Mouse (Mus musculus) heart, adult 2 months (tissue): ENCODE data around the gene Snx27. TPM values are rescaled to one million over a fixed set of nuclear protein-coding genes. Genes with fewer than 3 reads are reported as not detected.
A peak's percentile ranks its signal among the peaks of the same experiment; 100 is the strongest.

Experiments used
- DNase-seq, 2 experiments: peaks; one replicate each; pipeline ENCODE4 v3.0.0; 2021
- H3K27ac ChIP-seq: fragments of 200-600 bp; 2 replicates; pipeline ENCODE4 v1.8.1; 2022
- H3K27me3 ChIP-seq: fragments of 200-500 bp; 2 replicates; pipeline ENCODE4 v1.6.1; 2012; ENCODE audit warnings: mild to moderate bottlenecking, low read length, inconsistent platforms, mixed read lengths; ENCODE audit not compliant: control insufficient read depth, insufficient read depth
- H3K36me3 ChIP-seq: fragments of 200-500 bp; 2 replicates; pipeline ENCODE4 v1.6.1; 2012; ENCODE audit warnings: low read length, inconsistent platforms; ENCODE audit not compliant: control insufficient read depth, insufficient read depth
- H3K4me1 ChIP-seq: fragments of 200-500 bp; 2 replicates; pipeline ENCODE4 v1.6.1; 2011; ENCODE audit warnings: low read length; ENCODE audit not compliant: control insufficient read depth, insufficient read depth
- H3K4me3 ChIP-seq: fragments of 200-600 bp; 2 replicates; pipeline ENCODE4 v1.8.1; 2022
- H3K79me2 ChIP-seq: fragments of 200-500 bp; replicated peaks from 2 replicates; pipeline ENCODE4 v1.6.1; 2012; ENCODE audit warnings: mild to moderate bottlenecking, inconsistent platforms, low read length, moderate library complexity, mixed read lengths; ENCODE audit not compliant: control insufficient read depth, insufficient read depth
- H3K9ac ChIP-seq: fragments of 200-500 bp; 2 replicates; pipeline ENCODE4 v1.6.1; 2012; ENCODE audit warnings: low read depth, mild to moderate bottlenecking, control low read depth, inconsistent platforms, low read length, mixed read lengths
- CTCF ChIP-seq: fragments of 200-600 bp; IDR thresholded peaks from 2 replicates; pipeline ENCODE4 v1.8.1; 2022; ENCODE audit warnings: antibody characterized with exemption, mild to moderate bottlenecking, moderate library complexity
- EP300 ChIP-seq: fragments of 200-500 bp; IDR thresholded peaks from 2 replicates; pipeline ENCODE4 v1.6.1; 2011; ENCODE audit warnings: low read depth, low read length, control low read depth; ENCODE audit not compliant: insufficient read depth
- POLR2A ChIP-seq: fragments of 200-500 bp; IDR thresholded peaks from 2 replicates; pipeline ENCODE4 v1.6.1; 2011; ENCODE audit warnings: mild to moderate bottlenecking, low read depth, low read length, control low read depth; ENCODE audit not compliant: insufficient read depth
- WGBS: fragments of 180-500 bp; shearing (Covaris S2); methylation state at CpG from one replicate; pipeline ENCODE4 v1.1.7; 2018; 5-methylcytosine and 5-hydroxymethylcytosine counted together
- intact Hi-C: fragments of 180-260 bp; cut with DNase I; formaldehyde crosslinking; loops from one replicate; pipeline ENCODE4 v1.15.1; 2025
- polyA plus RNA-seq: library from polyadenylated mRNA; depleted of rRNA; stranded (reverse); fragments of >200 nt; gene quantifications from 2 replicates; pipeline ENCODE4 v1.2.3, GENCODE M21; 2012
- total RNA-seq, 2 experiments: library from RNA; stranded (reverse); gene quantifications; 2 replicates each; pipeline ENCODE4 v1.2.3; 2021

Gene Snx27
- total and polyA plus RNA-seq, 3 experiments, result 7.5 to 29.0 (median 27.4) TPM

GRCm38 (mm10) chr3:94533968-94534367 lies 48.5 kb downstream of the Snx27 start:
- H3K79me2 ChIP-seq, result no peaks in the 10 kb centered on the region; the same call in 1 of the 2 replicates
- TF ChIP-seq CTCF (peak; percentile 70), EP300 (no peak)
- no peaks in the 10 kb centered on the region for H3K27me3 ChIP-seq
- no peak overlapping the region for H3K9ac ChIP-seq
- H3K27ac ChIP-seq, result no peak overlapping the region
- peak in 1 of 2 experiments; percentile 10 for DNase-seq
- intact Hi-C loops, result loop anchor here (1.0 to 10.0 kb wide), 2 partner anchors 51 to 68 kb away; partner anchors contain the start of gene Snx27
- no peaks in the 10 kb centered on the region for H3K4me1 ChIP-seq
- H3K36me3 ChIP-seq, result no peaks in the 10 kb centered on the region
- no peak overlapping the region for H3K4me3 ChIP-seq

- Histone ChIP-seq H3K36me3 (no peaks in the 10 kb centered on the region; the same call in 1 of the 2 replicates), H3K4me3 (no peak overlapping the region), H3K4me1 (no peaks in the 10 kb centered on the region), H3K27me3 (no peaks in the 10 kb centered on the region), H3K79me2 (no peaks in the 10 kb centered on the region; the same call in 1 of the 2 replicates), H3K27ac (no peak overlapping the region), H3K9ac (no peak overlapping the region)
- 74% methylated on average over 2 of the region's 2 CpGs for WGBS
- DNase-seq, result no peak
- intact Hi-C loops, result no loop called here
- TF ChIP-seq EP300, result no peak
- no peak for TF ChIP-seq POLR2A
- no peak for TF ChIP-seq CTCF
Measured at GRCm38 (mm10) chr3:94526731-94527130, 55.8 kb downstream of the Snx27 start.

GRCm38 (mm10) chr3:94506664-94507063 lies 75.9 kb downstream of the Snx27 start:
- WGBS, result 90% methylated on average over 1 of the region's 1 CpGs
- H3K9ac ChIP-seq, result no peak overlapping the region
- H3K4me3 ChIP-seq, result no peak overlapping the region
- no peaks in the 10 kb centered on the region for H3K79me2 ChIP-seq
- DNase-seq, result no peak
- no peaks in the 10 kb centered on the region for H3K36me3 ChIP-seq
- TF ChIP-seq EP300 (no peak), CTCF (peak; percentile 54), POLR2A (no peak)
- intact Hi-C loops, result no loop called here
- no peaks in the 10 kb centered on the region for H3K27me3 ChIP-seq
- H3K4me1 ChIP-seq, result no peaks in the 10 kb centered on the region
- H3K27ac ChIP-seq, result no peak overlapping the region

GRCm38 (mm10) chr3:94502243-94502642 lies 80.3 kb downstream of the Snx27 start:
- Histone ChIP-seq H3K4me3 (no peak overlapping the region), H3K9ac (no peak overlapping the region), H3K36me3 (no peaks in the 10 kb centered on the region), H3K79me2 (no peaks in the 10 kb centered on the region), H3K27me3 (no peaks in the 10 kb centered on the region), H3K4me1 (no peaks in the 10 kb centered on the region), H3K27ac (no peak overlapping the region)
- DNase-seq, result no peak
- TF ChIP-seq CTCF (peak; percentile 83), POLR2A (no peak), EP300 (no peak)
- intact Hi-C loops, result loop anchor here (1.0 to 2.0 kb wide), 2 partner anchors 46 to 135 kb away; no protein-coding TSS in a partner anchor
- WGBS, result 91% methylated on average over 3 of the region's 3 CpGs

GRCm38 (mm10) chr3:94497162-94497561 lies 85.4 kb downstream of the Snx27 start:
- no peak for TF ChIP-seq CTCF
- TF ChIP-seq EP300, result no peak
- no peak for TF ChIP-seq POLR2A
- H3K79me2 ChIP-seq, result no peaks in the 10 kb centered on the region
- no peak overlapping the region for H3K4me3 ChIP-seq
- no peaks in the 10 kb centered on the region for H3K4me1 ChIP-seq
- no peaks in the 10 kb centered on the region for H3K36me3 ChIP-seq
- no peak for DNase-seq
- H3K27ac ChIP-seq, result no peak overlapping the region
- intact Hi-C loops, result no loop called here
- WGBS, result 88% methylated on average over 4 of the region's 4 CpGs
- H3K27me3 ChIP-seq, result no peaks in the 10 kb centered on the region
- no peak overlapping the region for H3K9ac ChIP-seq

GRCm38 (mm10) chr3:94487581-94487980 lies 94.9 kb downstream of the Snx27 start:
- intact Hi-C loops, result no loop called here
- no peaks in the 10 kb centered on the region for H3K79me2 ChIP-seq

More at GRCm38 (mm10) chr3:94487581-94487980, 94.9 kb downstream of the Snx27 start:
- WGBS, result 55% methylated on average over 6 of the region's 6 CpGs
- H3K27me3 ChIP-seq, result no peaks in the 10 kb centered on the region
- DNase-seq, result no peak
- TF ChIP-seq EP300, result no peak
- no peak for TF ChIP-seq POLR2A
- TF ChIP-seq CTCF, result no peak
- no peak overlapping the region for H3K27ac ChIP-seq
- no peaks in the 10 kb centered on the region for H3K36me3 ChIP-seq
- no peaks in the 10 kb centered on the region for H3K4me1 ChIP-seq
- no peak overlapping the region for H3K4me3 ChIP-seq
- no peak overlapping the region for H3K9ac ChIP-seq
